8 mouse cellular contexts compared by ENCODE assay signal in genomic region chr6:59426534-59426885, GRCm38 (mm10). TPM values are rescaled to one million over a fixed set of nuclear protein-coding genes. Genes with fewer than 3 reads are reported as not detected.
DNase-seq lines count a peak whose midpoint lies in the region; ATAC-seq and TF ChIP-seq lines count a peak whose summit lies in the region.

No protein-coding gene starts in this region.

- 0 out of 2 replicates have a peak overlapping the region, but pooled peaks have one; percentile 18 for H3K27ac ChIP-seq in spleen, adult 2 months (ENCODE audit: insufficient read depth, low read length)
- H3K27ac ChIP-seq in liver, embryonic 12.5 days: no peak overlapping the region
- peak overlapping the region; percentile 85 for H3K27ac ChIP-seq in stomach, embryonic 15.5 days

- peak overlapping the region; percentile 63 for H3K4me2 ChIP-seq in liver, embryonic 12.5 days
- peak overlapping the region; percentile 87 for H3K4me2 ChIP-seq in stomach, embryonic 15.5 days

- WGBS in spleen, adult 2 months: 56% methylated on average over 3 of the region's 3 CpGs
- 27% methylated on average over 3 of the region's 3 CpGs for WGBS in liver, embryonic 12.5 days (ENCODE audit: insufficient replicate concordance)
- 48% methylated on average over 3 of the region's 3 CpGs for WGBS in stomach, embryonic 15.5 days

- H3K9me3 ChIP-seq in erythroblast, embryonic 14.5 days (ENCODE audit: control insufficient read depth, low read length): no peaks in the 10 kb centered on the region
- H3K9me3 ChIP-seq in liver, embryonic 12.5 days (replicated peaks): no peaks in the 10 kb centered on the region
- no peaks in the 10 kb centered on the region for H3K9me3 ChIP-seq in stomach, embryonic 15.5 days

- no peak for ATAC-seq in erythroblast, adult 5-6 weeks (replicated peaks; ENCODE audit: low FRiP score, poor library complexity, severe bottlenecking)
- ATAC-seq in liver, embryonic 12.5 days: 0 out of 2 replicates have a peak, but pooled peaks have one; percentile 30
- ATAC-seq in stomach, embryonic 15.5 days (ENCODE audit: insufficient read depth, low FRiP score, low read depth): 0 out of 2 replicates have a peak, but pooled peaks have one; percentile 41

- no peak for DNase-seq in spleen, adult 2 months (ENCODE audit: low read depth in 1 of 2, low spot score in 2 of 2)
- DNase-seq in spleen, postnatal 10 days (ENCODE audit: low spot score in 2 of 2): no peak
- no peak for DNase-seq in adrenal gland, postnatal 36 days
- no peak for DNase-seq in adrenal gland, adult (ENCODE audit: inconsistent age in 2 of 2, low spot score in 1 of 2)

- peak overlapping the region; percentile 43 for H3K4me3 ChIP-seq in erythroblast, embryonic 14.5 days (replicated peaks)
- H3K4me3 ChIP-seq in spleen, adult 2 months (ENCODE audit: extremely low read depth, insufficient read depth, insufficient read length): peak overlapping the region; percentile 53; the same call in 1 of the 2 replicates
- H3K4me3 ChIP-seq in liver, embryonic 12.5 days: peak overlapping the region; percentile 46
- H3K4me3 ChIP-seq in stomach, embryonic 15.5 days (replicated peaks): peak overlapping the region; percentile 56

- no peak for TF ChIP-seq CTCF in spleen, adult 2 months (IDR thresholded peaks at IDR 0.05; ENCODE audit: extremely low read depth, insufficient read depth, insufficient read length, insufficient replicate concordance)

- H3K4me1 ChIP-seq in erythroblast, embryonic 14.5 days (ENCODE audit: control insufficient read depth): no peaks in the 10 kb centered on the region
- H3K4me1 ChIP-seq in spleen, adult 2 months (ENCODE audit: control insufficient read depth, insufficient read depth, insufficient read length): peaks cover 7% of the 10 kb centered on the region; the same call in 1 of the 2 replicates
- H3K4me1 ChIP-seq in liver, embryonic 12.5 days: peaks cover 4% of the 10 kb centered on the region; the same call in 1 of the 2 replicates
- H3K4me1 ChIP-seq in stomach, embryonic 15.5 days: 0 out of 2 replicates have a peak, but pooled peaks cover 4% of the 10 kb centered on the region

- H3K27me3 ChIP-seq in erythroblast, embryonic 14.5 days (ENCODE audit: control insufficient read depth): no peaks in the 10 kb centered on the region
- H3K27me3 ChIP-seq in spleen, adult 2 months (ENCODE audit: control insufficient read depth, insufficient read depth, low read length): no peaks in the 10 kb centered on the region
- peaks cover 4% of the 10 kb centered on the region; the same call in 1 of the 2 replicates for H3K27me3 ChIP-seq in liver, embryonic 12.5 days (replicated peaks)
- no peaks in the 10 kb centered on the region; the same call in 1 of the 2 replicates for H3K27me3 ChIP-seq in stomach, embryonic 15.5 days (replicated peaks)

- H3K36me3 ChIP-seq in erythroblast, embryonic 14.5 days (ENCODE audit: control insufficient read depth): no peaks in the 10 kb centered on the region
- no peaks in the 10 kb centered on the region for H3K36me3 ChIP-seq in spleen, adult 2 months (ENCODE audit: control insufficient read depth, insufficient read depth, low read length)
- H3K36me3 ChIP-seq in liver, embryonic 12.5 days: no peaks in the 10 kb centered on the region
- no peaks in the 10 kb centered on the region for H3K36me3 ChIP-seq in stomach, embryonic 15.5 days

- H3K9ac ChIP-seq in liver, embryonic 12.5 days: 0 out of 2 replicates have a peak overlapping the region, but pooled peaks have one; percentile 4
- no peak overlapping the region for H3K9ac ChIP-seq in stomach, embryonic 15.5 days

- TF ChIP-seq POLR2A in spleen, adult 2 months (IDR thresholded peaks at IDR 0.05; ENCODE audit: low read depth, low read length): no peak

RNA-seq across cellular contexts. Expression of gene Gprin3, which starts 0.4 kb away (rescaled TPM):
- not detected in 2 replicates for polyA plus RNA-seq in erythroblast, embryonic 14.5 days (2012)
- total RNA-seq in erythroblast, adult 5-6 weeks (2015; ENCODE audit: low replicate concordance): not detected in 2 replicates
- total RNA-seq in erythroblast, adult 5-6 weeks (2017; ENCODE audit: low replicate concordance): 0.09 and 0.14 TPM in 2 replicates
- 0.38 and 0.50 TPM in 2 replicates for polyA plus RNA-seq in spleen, adult 2 months (2012; rRNA removed)
- 0.04 and 0.07 TPM in 2 replicates for polyA plus RNA-seq in liver, embryonic 12.5 days (2016; fragmentation: Nextera tagmentation; extraction: Ambion mirVana)
- polyA plus RNA-seq in stomach, embryonic 15.5 days (2015; fragmentation: Nextera tagmentation; extraction: Ambion mirVana): 5.5 and 6.5 TPM in 2 replicates
- 1 to 10 TPM; 2.5 TPM for total RNA-seq in adrenal gland, postnatal 36 days (2021)
